ENCODE assay signal across 20 mouse cellular contexts in genomic region chr17:35587291-35587690, GRCm38 (mm10). TPM values are rescaled to one million over a fixed set of nuclear protein-coding genes. Genes with fewer than 3 reads are reported as not detected.
"Had no signal": no experiment of that assay in that cellular context is flagged by ENCODE, and none has a peak within 500 bp of the region (broad histone marks: within the 10 kb centered on the region; RNA-seq: fewer than 3 reads in every experiment).

No protein-coding gene starts in this region.

- H3K9ac ChIP-seq: hindbrain, embryonic 15.5 days; limb, embryonic 15.5 days; liver, embryonic 15.5 days; lung, embryonic 15.5 days; midbrain, embryonic 15.5 days had no signal

- H3K27ac ChIP-seq: hindbrain, embryonic 15.5 days; limb, embryonic 15.5 days; liver, embryonic 15.5 days; lung, embryonic 15.5 days; midbrain, embryonic 15.5 days had no signal

- H3K36me3 ChIP-seq: hindbrain, embryonic 15.5 days; limb, embryonic 15.5 days; liver, embryonic 15.5 days; lung, embryonic 15.5 days; midbrain, embryonic 15.5 days had no signal

- H3K4me1 ChIP-seq: liver, embryonic 15.5 days; lung, embryonic 15.5 days had no signal

- H3K27me3 ChIP-seq: hindbrain, embryonic 15.5 days; limb, embryonic 15.5 days; lung, embryonic 15.5 days; midbrain, embryonic 15.5 days had no signal

- ATAC-seq: midbrain, embryonic 15.5 days had no signal

- H3K4me2 ChIP-seq: hindbrain, embryonic 15.5 days; limb, embryonic 15.5 days; liver, embryonic 15.5 days; lung, embryonic 15.5 days; midbrain, embryonic 11.5 days; midbrain, embryonic 15.5 days had no signal

- H3K9me3 ChIP-seq: hindbrain, embryonic 15.5 days; limb, embryonic 15.5 days; liver, embryonic 15.5 days; lung, embryonic 15.5 days; midbrain, embryonic 15.5 days had no signal

- H3K4me3 ChIP-seq: hindbrain, embryonic 15.5 days; limb, embryonic 15.5 days; liver, embryonic 15.5 days; lung, embryonic 15.5 days; megakaryocyte, embryonic 14.5 days; midbrain, embryonic 15.5 days had no signal

- DNase-seq: kidney, adult 11 months; kidney, postnatal 14 days; layer of hippocampus, adult 9-11 months; layer of hippocampus, postnatal 36 days; lung, postnatal 4 days; right cerebral cortex, adult 18-20 months; right cerebral cortex, postnatal 25 days; thymus, postnatal 36 days had no signal

RNA-seq across cellular contexts. Expression of gene Sfta2, which starts 14.1 kb away (rescaled TPM):
- polyA plus RNA-seq: large intestine, adult 2 months; limb, embryonic 11.5 days; limb, embryonic 15.5 days; liver, embryonic 15.5 days; midbrain, embryonic 11.5 days; midbrain, embryonic 15.5 days; neural tube, embryonic 14.5 days; thymus, postnatal 0 days had no signal

RNA-seq across cellular contexts. Expression of gene 2300002M23Rik, which starts 20.0 kb away (rescaled TPM):
- polyA plus RNA-seq: hindbrain, embryonic 15.5 days; kidney, embryonic 14.5 days; large intestine, adult 2 months; limb, embryonic 11.5 days; liver, embryonic 15.5 days; midbrain, embryonic 11.5 days; midbrain, embryonic 15.5 days; neural tube, embryonic 14.5 days had no signal

RNA-seq across cellular contexts. Expression of gene Cdsn, which starts 35.4 kb away (rescaled TPM):
- polyA plus RNA-seq: kidney, embryonic 14.5 days; limb, embryonic 11.5 days; lung, embryonic 15.5 days had no signal

RNA-seq across cellular contexts. Expression of gene Gm9573, which starts 39.1 kb away (rescaled TPM):
- polyA plus RNA-seq: hindbrain, embryonic 15.5 days; kidney, embryonic 14.5 days; large intestine, adult 2 months; limb, embryonic 11.5 days; liver, embryonic 15.5 days; lung, embryonic 15.5 days; midbrain, embryonic 11.5 days; midbrain, embryonic 15.5 days; neural tube, embryonic 14.5 days had no signal
